Mouse (Mus musculus) G1E (cell line): ENCODE results near the gene Scaf11. TPM values are rescaled to one million over a fixed set of nuclear protein-coding genes. Genes with fewer than 3 reads are reported as not detected.
A peak's percentile ranks its signal among the peaks of the same experiment; 100 is the strongest.
"Not testable (repeated sequence)": the region's sequence is repeated elsewhere in the genome, so short reads cannot be mapped to it uniquely, and the experiment has no call there.

Experiments
- ATAC-seq: 2 replicates; pipeline ENCODE4 v1.8.0; 2016; ENCODE audit warnings: mild to moderate bottlenecking; ENCODE audit not compliant: insufficient number of reproducible peaks, poor library complexity, low FRiP score, severe bottlenecking; ENCODE audit errors: extremely low read depth
- DNase-seq: peaks from one replicate; pipeline ENCODE4 v3.0.0; 2012; ENCODE audit warnings: low spot score
- H3K27me3 ChIP-seq: 2 replicates; pipeline ENCODE4 v1.6.1; 2012; ENCODE audit warnings: mild to moderate bottlenecking, low read length, inconsistent platforms; ENCODE audit not compliant: insufficient read depth
- H3K36me3 ChIP-seq: replicated peaks from 2 replicates; pipeline ENCODE3; 2012; ENCODE audit warnings: mild to moderate bottlenecking, inconsistent platforms
- H3K4me1 ChIP-seq: 2 replicates; pipeline ENCODE4 v1.6.1; 2012; ENCODE audit warnings: low read depth, low read length, inconsistent platforms, mixed read lengths; ENCODE audit not compliant: insufficient read depth
- H3K4me3 ChIP-seq: 2 replicates; pipeline ENCODE4 v1.5.1; 2012; ENCODE audit warnings: low read depth, mild to moderate bottlenecking, inconsistent platforms, low read length, moderate library complexity, mixed read lengths
- H3K9me3 ChIP-seq: replicated peaks from 2 replicates; pipeline ENCODE4 v1.6.1; 2012; ENCODE audit warnings: inconsistent platforms
- CTCF ChIP-seq: IDR thresholded peaks from 2 replicates; pipeline ENCODE4 v1.5.1; 2012; ENCODE audit warnings: low read depth, low read length, inconsistent platforms, mixed read lengths
- GATA1 ChIP-seq: IDR thresholded peaks from 2 replicates; pipeline ENCODE4 v1.6.1; 2012; ENCODE audit warnings: borderline replicate concordance, low read length, inconsistent platforms, mixed read lengths
- GATA2 ChIP-seq: IDR thresholded peaks from 2 replicates; pipeline ENCODE4 v1.6.1; 2012; ENCODE audit warnings: low read depth, low read length, inconsistent platforms, borderline replicate concordance
- POLR2AphosphoS5 ChIP-seq: IDR thresholded peaks from 2 replicates; pipeline ENCODE4 v1.6.1; 2012; ENCODE audit warnings: low read depth, low read length, inconsistent platforms; ENCODE audit not compliant: insufficient replicate concordance
- TAL1 ChIP-seq: conservative IDR thresholded peaks from 2 replicates; pipeline ENCODE4 v1.6.1; 2012; ENCODE audit warnings: low read depth, low read length, inconsistent platforms, mixed read lengths
- polyA plus RNA-seq: library from polyadenylated mRNA; stranded (reverse); fragments of >175 nt; gene quantifications from 2 replicates; pipeline ENCODE4 v1.2.3, GENCODE M21; 2012
- total RNA-seq, 2 experiments: library from RNA; stranded (forward) in 1 of 2; stranded (reverse) in 1 of 2; fragments of 200-1000 nt in 1 of 2; fragments of >200 nt in 1 of 2; fragmentation: Nextera tagmentation in 1 of 2; gene quantifications; 2 replicates each; pipeline ENCODE4 v1.2.3; 2014 to 2017

The Scaf11 gene
- total RNA-seq (2014; fragmentation: Nextera tagmentation): 206 and 217 TPM in 2 replicates
- 113 and 146 TPM in 2 replicates for total RNA-seq (2017)
- 28.6 and 47.9 TPM in 2 replicates for polyA plus RNA-seq

DNA sequence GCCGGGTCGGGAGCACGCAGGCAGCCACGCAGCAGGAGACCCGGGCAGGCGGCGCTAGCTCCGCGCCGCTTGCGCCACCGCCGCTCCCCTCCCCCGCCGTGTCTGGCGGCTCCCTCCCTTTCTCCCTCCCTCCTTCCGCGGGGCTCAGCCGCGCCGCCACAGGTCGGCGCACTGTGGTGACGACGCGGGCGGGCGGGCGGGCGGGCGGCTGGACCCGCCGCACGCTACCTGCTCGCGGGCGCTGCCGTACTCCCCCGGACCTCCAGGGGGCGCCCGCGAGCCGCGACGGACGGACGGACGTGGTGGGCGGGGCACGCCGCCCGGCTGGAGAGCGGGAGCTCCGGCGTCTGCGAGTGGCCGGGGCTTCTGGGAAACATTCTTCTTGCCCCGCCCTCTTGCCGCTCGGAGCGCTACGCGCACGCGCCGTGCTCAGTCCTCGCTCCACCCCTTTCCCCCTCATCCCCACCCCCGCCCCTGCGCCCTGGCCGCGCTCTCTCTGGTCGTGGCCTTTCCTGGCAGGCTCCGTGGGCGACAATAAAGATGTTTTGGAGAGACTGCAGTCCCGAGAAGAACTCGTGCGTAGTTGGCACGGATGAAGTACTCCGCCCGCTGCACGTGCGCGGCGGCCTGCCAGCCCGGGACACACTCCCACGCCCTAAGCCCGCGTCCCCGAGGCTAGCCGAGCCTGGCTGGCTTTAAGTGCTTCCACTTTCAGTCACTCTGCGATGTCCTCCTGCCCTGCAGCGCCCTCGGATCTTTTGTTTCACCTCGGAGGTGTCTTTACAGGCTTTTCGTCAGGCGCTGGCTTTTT, at the start of gene Scaf11:
TSS of gene Scaf11 (minus strand) at position 114 of the 811 bp plus-strand sequence.
- peak within 1 kb of the TSS; percentile 88 for H3K4me3 ChIP-seq
- H3K9me3 ChIP-seq: 0 out of 2 replicates have a peak, but pooled peaks cover 3% of the 10 kb centered on the region
- ATAC-seq (peak; percentile 78), DNase-seq (peak; percentile 92)
- H3K4me1 ChIP-seq: peaks cover 39% of the 10 kb centered on the region
- H3K27me3 ChIP-seq: no peaks in the 10 kb centered on the region
- H3K36me3 ChIP-seq: peaks cover 20% of the 10 kb centered on the region
- TF ChIP-seq TAL1 (no peak), POLR2AphosphoS5 (no peak), CTCF (peak; percentile 23; the same call in 1 of the 2 replicates)

DNA sequence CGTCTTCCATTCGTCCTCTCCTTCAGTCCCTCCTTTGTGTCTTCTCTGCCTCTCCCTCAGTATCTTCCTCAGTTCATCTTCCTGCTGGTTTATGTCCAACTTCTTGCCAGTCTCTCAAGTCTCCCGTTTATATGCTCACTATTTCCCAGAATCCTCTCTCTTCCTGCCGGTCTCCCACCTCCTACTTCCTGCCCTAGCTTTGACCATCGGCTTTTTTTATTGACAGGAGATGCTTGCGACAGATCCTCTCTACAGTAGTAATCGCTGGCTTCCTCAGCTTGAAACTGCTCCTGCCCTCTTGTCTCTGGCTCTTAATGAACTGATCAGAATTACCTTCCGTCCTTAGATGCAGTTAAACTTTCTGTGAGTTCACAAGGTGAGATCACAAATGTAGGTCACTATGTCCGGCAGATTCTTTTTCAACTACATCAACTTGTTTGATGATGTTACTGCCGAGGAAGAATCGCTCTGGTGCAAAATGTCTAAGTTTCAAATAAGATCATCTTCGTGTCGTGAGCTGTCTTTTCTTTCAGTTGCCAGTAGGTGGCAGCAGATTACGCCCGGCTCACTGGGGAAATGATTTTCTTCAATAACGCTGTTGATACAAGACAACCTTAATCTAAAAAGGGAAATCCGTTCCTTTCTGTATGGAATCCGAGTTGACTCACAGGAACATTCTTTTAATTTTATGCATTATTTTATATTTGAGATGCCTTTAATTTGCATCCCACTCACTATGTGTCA, 46.6 kb upstream of the Scaf11 start:
- no peaks in the 10 kb centered on the region for H3K27me3 ChIP-seq
- no peaks in the 10 kb centered on the region for H3K36me3 ChIP-seq
- peak; percentile 29 for DNase-seq
- H3K4me1 ChIP-seq: no peaks in the 10 kb centered on the region
- H3K9me3 ChIP-seq: peaks cover 13% of the 10 kb centered on the region
- no peak overlapping the region for H3K4me3 ChIP-seq
- peak; percentile 70 for TF ChIP-seq CTCF
- no peak for TF ChIP-seq GATA2
- no peak for TF ChIP-seq GATA1
- ATAC-seq: no peak

DNA sequence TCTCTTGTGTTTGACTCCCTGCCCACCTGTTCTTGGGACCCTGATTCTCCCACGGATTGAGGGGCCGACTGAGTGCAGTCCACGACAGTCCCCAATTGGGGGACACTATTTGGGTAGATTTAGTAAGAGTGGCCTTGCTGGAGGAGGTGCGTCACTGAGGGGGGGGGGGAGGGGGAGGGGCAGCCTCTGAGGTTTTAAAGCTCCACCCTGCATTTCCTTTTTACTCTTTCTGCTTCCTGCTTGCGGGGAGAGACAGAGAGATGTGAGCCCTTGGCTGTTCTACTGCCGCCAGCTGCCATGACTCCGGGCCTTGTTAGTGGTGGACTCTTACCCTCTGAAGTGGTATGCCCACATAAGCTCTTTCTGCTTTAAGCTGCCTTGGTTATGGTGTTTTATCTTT, 37.0 kb upstream of the Scaf11 start:
- ATAC-seq (no peak), DNase-seq (no peak)
- no peak overlapping the region for H3K4me3 ChIP-seq
- H3K27me3 ChIP-seq: no peaks in the 10 kb centered on the region
- H3K36me3 ChIP-seq: no peaks in the 10 kb centered on the region
- TF ChIP-seq TAL1: no peak
- no peak for TF ChIP-seq POLR2AphosphoS5
- no peak for TF ChIP-seq CTCF
- no peak for TF ChIP-seq GATA2
- no peak for TF ChIP-seq GATA1
- H3K4me1 ChIP-seq: no peaks in the 10 kb centered on the region
- H3K9me3 ChIP-seq: peaks cover 12% of the 10 kb centered on the region

DNA sequence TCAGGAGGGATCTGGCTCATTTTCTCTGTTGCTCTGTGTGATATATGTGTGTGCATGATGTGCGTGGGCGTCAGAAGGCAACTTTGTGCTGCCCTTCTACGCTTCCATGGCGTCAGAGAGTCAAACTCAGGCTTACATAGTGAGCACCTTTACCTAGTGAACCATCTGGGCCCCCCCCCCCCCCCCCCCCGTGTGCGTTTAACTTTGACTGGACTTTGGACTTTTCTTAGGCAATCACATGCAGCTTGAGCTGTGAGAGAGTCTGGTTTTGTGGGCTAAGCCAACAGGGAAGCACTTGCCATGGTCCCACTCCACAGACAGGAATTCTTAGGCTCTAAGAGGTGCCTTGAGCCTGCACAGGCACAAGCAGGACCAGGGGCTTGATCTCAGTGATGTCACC, 33.6 kb upstream of the Scaf11 start:
- no peak overlapping the region for H3K4me3 ChIP-seq
- TF ChIP-seq CTCF: no peak
- no peak for TF ChIP-seq GATA2
- no peak for TF ChIP-seq POLR2AphosphoS5
- no peak for TF ChIP-seq TAL1
- TF ChIP-seq GATA1: no peak
- H3K27me3 ChIP-seq: no peaks in the 10 kb centered on the region
- H3K36me3 ChIP-seq: no peaks in the 10 kb centered on the region
- no peak for ATAC-seq
- DNase-seq: no peak
- no peaks in the 10 kb centered on the region for H3K4me1 ChIP-seq
- no peaks in the 10 kb centered on the region for H3K9me3 ChIP-seq

DNA sequence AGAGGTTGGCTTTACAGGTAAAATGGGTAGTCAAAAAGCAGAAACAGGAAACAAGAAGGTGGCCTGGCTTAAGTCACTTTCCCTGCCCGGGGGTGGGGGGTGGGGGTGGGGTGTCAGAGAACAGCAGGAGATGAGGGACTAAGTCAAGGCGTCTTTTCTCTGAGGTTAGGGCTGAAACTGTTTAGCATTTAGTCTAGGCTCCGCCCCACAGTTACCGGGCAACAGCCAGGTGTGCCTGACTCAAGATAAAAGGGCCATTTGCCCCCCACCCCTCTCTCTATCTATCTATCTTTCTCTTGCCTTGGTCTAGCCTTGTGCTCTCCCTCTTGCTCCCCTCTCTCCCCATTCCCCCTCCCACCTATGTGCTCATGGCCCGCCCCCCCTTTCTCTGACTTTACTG, 32.9 kb upstream of the Scaf11 start:
- H3K36me3 ChIP-seq: no peaks in the 10 kb centered on the region
- no peaks in the 10 kb centered on the region for H3K27me3 ChIP-seq
- TF ChIP-seq CTCF: no peak
- TF ChIP-seq POLR2AphosphoS5: no peak
- no peak for TF ChIP-seq TAL1
- TF ChIP-seq GATA2: no peak
- no peak overlapping the region for H3K4me3 ChIP-seq
- DNase-seq (no peak), ATAC-seq (no peak)
- no peaks in the 10 kb centered on the region for H3K9me3 ChIP-seq
- no peaks in the 10 kb centered on the region for H3K4me1 ChIP-seq

DNA sequence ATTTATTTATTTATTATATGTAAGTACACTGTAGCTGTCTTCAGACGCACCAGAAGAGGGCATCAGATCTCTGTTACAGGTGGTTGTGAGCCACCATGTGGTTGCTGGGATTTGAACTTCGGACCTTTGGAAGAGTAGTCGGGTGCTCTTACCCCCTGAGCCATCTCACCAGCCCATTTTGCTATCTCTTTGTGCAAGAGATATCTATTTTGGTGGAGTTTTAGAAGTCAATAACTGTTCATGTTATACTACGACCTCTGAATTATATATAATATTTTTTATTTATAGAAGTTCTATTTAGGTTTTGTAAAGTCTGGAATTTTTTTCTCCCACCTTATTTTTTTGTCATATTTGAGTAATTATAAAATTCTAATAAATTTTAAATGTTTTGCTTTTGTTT, 32.3 kb upstream of the Scaf11 start:
- H3K4me3 ChIP-seq, H3K9me3 ChIP-seq, H3K36me3 ChIP-seq, H3K4me1 ChIP-seq, DNase-seq, H3K27me3 ChIP-seq, ATAC-seq: not testable (repeated sequence)
